Mouse (Mus musculus): ENCODE measurements around the gene Mettl16.

DNA sequence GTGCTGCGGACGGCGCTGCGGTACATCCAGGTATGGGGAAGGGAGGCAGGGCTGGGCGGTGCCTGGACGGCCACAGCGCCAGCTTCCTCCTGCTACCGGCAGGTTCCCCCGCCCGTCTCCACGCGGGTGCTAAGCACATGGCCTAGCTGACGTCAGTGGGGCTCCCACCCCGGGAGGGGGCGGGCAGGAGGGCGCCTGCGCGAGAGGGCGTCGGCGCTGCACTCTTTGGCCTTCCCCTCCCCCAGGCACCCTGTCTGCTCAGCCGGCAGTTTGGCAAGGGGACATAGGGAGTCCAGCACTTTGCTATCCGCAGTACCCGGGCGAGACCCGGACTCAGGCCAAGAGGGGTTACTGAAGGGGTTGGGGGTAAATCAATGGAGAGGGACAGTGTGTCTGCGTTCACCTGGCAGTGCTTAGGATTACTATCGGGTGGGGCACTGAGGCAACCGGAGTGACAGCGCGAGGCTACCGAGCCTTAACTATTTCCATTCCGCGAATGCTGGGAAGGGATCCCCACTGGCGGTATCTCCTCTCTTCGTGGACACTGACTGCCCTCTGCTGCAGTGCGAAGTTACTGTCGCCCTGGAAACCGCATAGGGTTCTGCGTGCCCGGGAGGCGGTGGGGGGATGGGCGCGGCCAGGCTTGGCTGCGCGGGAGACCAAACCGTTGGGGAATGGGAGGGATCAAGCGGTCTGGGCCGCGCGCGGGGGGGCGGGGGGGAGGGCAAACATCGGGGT is 67.2 kb downstream of the Mettl16 start:
- TF ChIP-seq POLR2A (IDR thresholded peaks at IDR 0.05; ENCODE audit: borderline replicate concordance, low read depth, low read length) (no peak), CTCF (IDR thresholded peaks at IDR 0.05; ENCODE audit: low read depth, low read length) (no peak)
